Comparison of ENCODE assay signal across 9 mouse cellular contexts in genomic region chr4:46792280-46793026, GRCm38 (mm10).
A peak's percentile ranks its signal among the peaks of the same experiment; 100 is the strongest.
DNase-seq lines count a peak whose midpoint lies in the region; ATAC-seq lines count a peak whose summit lies in the region.
"Had no signal": no experiment of that assay in that cellular context is flagged by ENCODE, and none has a peak within 500 bp of the region (broad histone marks: within the 10 kb centered on the region; RNA-seq: fewer than 3 reads in every experiment).

No protein-coding gene starts in this region.

- no peak for DNase-seq in cerebellum, adult 8-10 months
- peak; percentile 35 for DNase-seq in cerebellum, adult 11 months
- peak; percentile 46 for DNase-seq in gastrocnemius, postnatal 10 days
- peak; percentile 58 to 82 for DNase-seq in left cerebral cortex, adult 9 months (ENCODE audit: low spot score in 2 of 2)
- DNase-seq in kidney, adult 8-10 months, result no peak
- no peak for DNase-seq in embryo, embryonic 10.5 days (ENCODE audit: low spot score)

- peak; percentile 19; the same call in 1 of the 2 replicates for ATAC-seq in cerebellum, adult (ENCODE audit: insufficient number of reproducible peaks, low FRiP score, low TSS enrichment)
- no peak for ATAC-seq in granulocyte monocyte progenitor cell, adult 5-6 weeks (replicated peaks; ENCODE audit: poor library complexity, severe bottlenecking)
- ATAC-seq: Patski had no signal

Comparison
In these comparisons a context has a peak if more than half of its experiments do, and no peak if none do; other contexts are left out.
1. DNase-seq: peak in cerebellum, adult 11 months (single experiment), gastrocnemius, postnatal 10 days (single experiment) and left cerebral cortex, adult 9 months (2 of 2); none in cerebellum, adult 8-10 months (single experiment), kidney, adult 8-10 months (0 of 2) and embryo, embryonic 10.5 days (single experiment).